Mouse (Mus musculus): ENCODE measurements around the gene Lsmem1.

- no peak for TF ChIP-seq CTCF (IDR thresholded peaks at IDR 0.05; ENCODE audit: borderline replicate concordance, extremely low read depth, insufficient read depth, insufficient read length)
- TF ChIP-seq POLR2A (IDR thresholded peaks at IDR 0.05; ENCODE audit: borderline replicate concordance, extremely low read depth, insufficient read depth, insufficient read length, poor library complexity, severe bottlenecking), result no peak
Observed at GRCm38 (mm10) chr12:40199302-40199701, at the start of gene Lsmem1.

Data from brain, embryonic 14.5 days (tissue).